Mouse (Mus musculus): Measurements from ENCODE around the gene Arr3. TPM values are rescaled to one million over a fixed set of nuclear protein-coding genes. Genes with fewer than 3 reads are reported as not detected.

Arr3 gene
- polyA plus RNA-seq, 1 experiment from 2014 or later: not detected

- ATAC-seq (replicated peaks; ENCODE audit: low FRiP score): peak; percentile 48
Observed at GRCm38 (mm10) chrX:100624242-100624641, 18.9 kb downstream of the Arr3 start.

DNA sequence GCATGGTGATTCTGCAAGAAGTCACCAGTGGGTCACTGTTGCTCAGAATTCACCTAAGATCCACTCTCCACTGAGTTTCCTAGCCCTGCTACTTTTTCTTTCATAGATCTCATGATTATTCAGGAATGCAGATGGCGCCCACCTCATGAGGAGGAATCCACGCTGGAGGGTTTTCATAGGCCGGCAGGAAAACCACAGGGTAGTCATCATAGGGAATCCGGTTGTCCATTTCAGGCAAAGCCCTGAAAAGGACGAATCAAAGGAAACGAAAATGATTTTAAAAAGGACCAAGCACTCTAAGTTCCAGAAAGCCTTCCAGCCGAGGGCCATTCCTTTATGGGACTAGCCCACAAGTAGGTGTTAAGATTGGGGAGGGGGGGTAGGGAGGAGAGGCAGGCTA lies 19.8 kb downstream of the Arr3 start:
- Histone ChIP-seq H3K27me3 (replicated peaks; ENCODE audit: control insufficient read depth, insufficient read depth, low read length) (peaks cover 2% of the 10 kb centered on the region; the same call in 1 of the 2 replicates), H3K9me3 (ENCODE audit: control insufficient read depth, low read length) (no peaks in the 10 kb centered on the region), H3K36me3 (ENCODE audit: control insufficient read depth, insufficient read depth, low read length) (no peaks in the 10 kb centered on the region), H3K27ac (ENCODE audit: low read depth, low read length) (no peak overlapping the region), H3K4me2 (peak overlapping the region; percentile 72), H3K4me3 (ENCODE audit: low read depth, low read length) (peak overlapping the region; percentile 80), H3K4me1 (replicated peaks; ENCODE audit: control insufficient read depth, insufficient read depth, low read length) (no peaks in the 10 kb centered on the region), H3K9ac (ENCODE audit: low read depth, low read length) (peak overlapping the region; percentile 58)
- ATAC-seq (replicated peaks; ENCODE audit: low FRiP score): no peak
- 27% methylated on average over 7 of the region's 7 CpGs for WGBS
- no peak for DNase-seq (ENCODE audit: low spot score)

More at GRCm38 (mm10) chrX:100624242-100624641, 18.9 kb downstream of the Arr3 start:
- Histone ChIP-seq H3K36me3 (ENCODE audit: control insufficient read depth, insufficient read depth, low read length) (no peaks in the 10 kb centered on the region), H3K4me1 (replicated peaks; ENCODE audit: control insufficient read depth, insufficient read depth, low read length) (no peaks in the 10 kb centered on the region), H3K4me2 (peak overlapping the region; percentile 72), H3K27ac (ENCODE audit: low read depth, low read length) (no peak overlapping the region), H3K27me3 (replicated peaks; ENCODE audit: control insufficient read depth, insufficient read depth, low read length) (peaks cover 2% of the 10 kb centered on the region; the same call in 1 of the 2 replicates), H3K9ac (ENCODE audit: low read depth, low read length) (no peak overlapping the region), H3K4me3 (ENCODE audit: low read depth, low read length) (no peak overlapping the region), H3K9me3 (ENCODE audit: control insufficient read depth, low read length) (no peaks in the 10 kb centered on the region)
- no peak for DNase-seq (ENCODE audit: low spot score)
- WGBS: 71% methylated on average over 4 of the region's 4 CpGs

GRCm38 (mm10) chrX:100625546-100625801 lies 20.2 kb downstream of the Arr3 start, which contains the start of gene Kif4:
Gene Kif4, plus strand, starts transcription at chrX:100625737.
- peak within 1 kb of the TSS; percentile 80 for H3K4me3 ChIP-seq (ENCODE audit: low read depth, low read length)
- DNase-seq (ENCODE audit: low spot score): no peak
- no peaks in the 10 kb centered on the region for H3K36me3 ChIP-seq (ENCODE audit: control insufficient read depth, insufficient read depth, low read length)
- H3K27ac ChIP-seq (ENCODE audit: low read depth, low read length): peak within 1 kb of the TSS; percentile 87
- H3K9me3 ChIP-seq (ENCODE audit: control insufficient read depth, low read length): no peaks in the 10 kb centered on the region
- no peak for ATAC-seq (replicated peaks; ENCODE audit: low FRiP score)
- peaks cover 2% of the 10 kb centered on the region; the same call in 1 of the 2 replicates for H3K27me3 ChIP-seq (replicated peaks; ENCODE audit: control insufficient read depth, insufficient read depth, low read length)
- H3K9ac ChIP-seq (ENCODE audit: low read depth, low read length): peak within 1 kb of the TSS; percentile 86
- peak within 1 kb of the TSS; percentile 72 for H3K4me2 ChIP-seq
- 15% methylated on average over 3 of the region's 3 CpGs for WGBS
- no peaks in the 10 kb centered on the region for H3K4me1 ChIP-seq (replicated peaks; ENCODE audit: control insufficient read depth, insufficient read depth, low read length)

- Histone ChIP-seq H3K4me2 (peak within 1 kb of the TSS; percentile 72), H3K27ac (ENCODE audit: low read depth, low read length) (peak within 1 kb of the TSS; percentile 87), H3K9ac (ENCODE audit: low read depth, low read length) (peak within 1 kb of the TSS; percentile 86), H3K27me3 (replicated peaks; ENCODE audit: control insufficient read depth, insufficient read depth, low read length) (peaks cover 2% of the 10 kb centered on the region; the same call in 1 of the 2 replicates), H3K9me3 (ENCODE audit: control insufficient read depth, low read length) (no peaks in the 10 kb centered on the region), H3K36me3 (ENCODE audit: control insufficient read depth, insufficient read depth, low read length) (no peaks in the 10 kb centered on the region), H3K4me1 (replicated peaks; ENCODE audit: control insufficient read depth, insufficient read depth, low read length) (no peaks in the 10 kb centered on the region), H3K4me3 (ENCODE audit: low read depth, low read length) (peak within 1 kb of the TSS; percentile 80)
- DNase-seq (ENCODE audit: low spot score): peak; percentile 77
- ATAC-seq (replicated peaks; ENCODE audit: low FRiP score): peak; percentile 96
- 21% methylated on average over 62 of the region's 62 CpGs for WGBS
Observed at GRCm38 (mm10) chrX:100625802-100626793, 20.8 kb downstream of the Arr3 start, which contains the start of gene Pdzd11. Gene Pdzd11, minus strand, starts transcription at chrX:100626568.

DNA sequence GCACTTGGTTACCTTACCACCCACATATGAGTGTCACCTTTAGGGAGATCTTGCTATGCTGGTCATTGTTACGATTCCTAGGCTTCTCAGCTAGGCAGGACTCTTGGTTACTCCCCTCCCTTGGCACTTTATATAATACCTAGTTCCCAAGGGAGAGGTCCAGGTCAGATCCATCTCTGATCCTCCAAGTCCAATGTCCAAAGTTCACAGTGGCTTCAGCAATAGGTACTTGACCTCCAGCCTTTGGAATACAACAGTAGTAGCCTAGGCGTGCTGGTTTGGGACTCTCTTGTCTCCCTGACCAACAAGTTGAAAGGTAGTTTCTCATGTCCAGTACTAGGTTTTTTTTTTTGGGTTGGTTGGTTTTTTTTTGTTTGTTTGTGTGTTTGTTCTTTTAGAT lies 23.8 kb downstream of the Arr3 start:
- Histone ChIP-seq H3K9me3 (ENCODE audit: control insufficient read depth, low read length) (no peaks in the 10 kb centered on the region), H3K27me3 (replicated peaks; ENCODE audit: control insufficient read depth, insufficient read depth, low read length) (peaks cover 2% of the 10 kb centered on the region; the same call in 1 of the 2 replicates), H3K4me1 (replicated peaks; ENCODE audit: control insufficient read depth, insufficient read depth, low read length) (no peaks in the 10 kb centered on the region), H3K27ac (ENCODE audit: low read depth, low read length) (no peak overlapping the region), H3K4me3 (ENCODE audit: low read depth, low read length) (no peak overlapping the region), H3K36me3 (ENCODE audit: control insufficient read depth, insufficient read depth, low read length) (no peaks in the 10 kb centered on the region; the same call in 1 of the 2 replicates), H3K4me2 (no peak overlapping the region), H3K9ac (ENCODE audit: low read depth, low read length) (no peak overlapping the region)
- 86% methylated on average over 2 of the region's 2 CpGs for WGBS
- DNase-seq (ENCODE audit: low spot score) (no peak), ATAC-seq (replicated peaks; ENCODE audit: low FRiP score) (no peak)

GRCm38 (mm10) chrX:100638477-100638876 lies 33.2 kb downstream of the Arr3 start:
- Histone ChIP-seq H3K27ac (ENCODE audit: low read depth, low read length) (no peak overlapping the region), H3K4me3 (ENCODE audit: low read depth, low read length) (no peak overlapping the region), H3K4me1 (replicated peaks; ENCODE audit: control insufficient read depth, insufficient read depth, low read length) (no peaks in the 10 kb centered on the region), H3K27me3 (replicated peaks; ENCODE audit: control insufficient read depth, insufficient read depth, low read length) (no peaks in the 10 kb centered on the region), H3K9me3 (ENCODE audit: control insufficient read depth, low read length) (no peaks in the 10 kb centered on the region), H3K36me3 (ENCODE audit: control insufficient read depth, insufficient read depth, low read length) (peaks cover 6% of the 10 kb centered on the region; the same call in 1 of the 2 replicates), H3K9ac (ENCODE audit: low read depth, low read length) (no peak overlapping the region), H3K4me2 (no peak overlapping the region)
- ATAC-seq (replicated peaks; ENCODE audit: low FRiP score): no peak
- DNase-seq (ENCODE audit: low spot score): no peak
- 72% methylated on average over 8 of the region's 8 CpGs for WGBS

DNA sequence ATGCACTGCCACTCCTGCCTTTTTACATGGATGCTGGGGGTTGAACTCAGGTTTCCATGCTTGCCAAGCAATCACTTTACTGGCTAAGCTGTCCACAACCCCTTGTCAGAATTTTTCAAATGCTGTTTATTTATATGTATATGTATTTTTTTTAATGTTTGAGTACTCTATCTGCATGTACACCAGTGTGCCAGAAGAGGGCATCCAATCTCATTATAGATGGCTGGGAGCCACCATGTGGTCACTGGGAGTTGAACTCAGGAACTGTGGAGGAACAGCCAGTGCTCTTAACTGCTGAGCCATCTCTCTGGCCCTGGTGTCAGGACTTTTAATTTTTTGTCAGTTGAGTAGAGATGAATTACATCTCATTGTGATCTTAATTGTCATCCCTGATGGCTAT lies 47.6 kb downstream of the Arr3 start:
- no peaks in the 10 kb centered on the region for H3K36me3 ChIP-seq (ENCODE audit: control insufficient read depth, insufficient read depth, low read length)
- no peaks in the 10 kb centered on the region for H3K27me3 ChIP-seq (replicated peaks; ENCODE audit: control insufficient read depth, insufficient read depth, low read length)
- H3K4me2 ChIP-seq: no peak overlapping the region
- H3K27ac ChIP-seq (ENCODE audit: low read depth, low read length): no peak overlapping the region
- ATAC-seq (replicated peaks; ENCODE audit: low FRiP score) (no peak), DNase-seq (ENCODE audit: low spot score) (no peak)
- H3K4me3 ChIP-seq (ENCODE audit: low read depth, low read length): no peak overlapping the region
- H3K9me3 ChIP-seq (ENCODE audit: control insufficient read depth, low read length): no peaks in the 10 kb centered on the region
- no peak overlapping the region for H3K9ac ChIP-seq (ENCODE audit: low read depth, low read length)
- H3K4me1 ChIP-seq (replicated peaks; ENCODE audit: control insufficient read depth, insufficient read depth, low read length): no peaks in the 10 kb centered on the region

DNA sequence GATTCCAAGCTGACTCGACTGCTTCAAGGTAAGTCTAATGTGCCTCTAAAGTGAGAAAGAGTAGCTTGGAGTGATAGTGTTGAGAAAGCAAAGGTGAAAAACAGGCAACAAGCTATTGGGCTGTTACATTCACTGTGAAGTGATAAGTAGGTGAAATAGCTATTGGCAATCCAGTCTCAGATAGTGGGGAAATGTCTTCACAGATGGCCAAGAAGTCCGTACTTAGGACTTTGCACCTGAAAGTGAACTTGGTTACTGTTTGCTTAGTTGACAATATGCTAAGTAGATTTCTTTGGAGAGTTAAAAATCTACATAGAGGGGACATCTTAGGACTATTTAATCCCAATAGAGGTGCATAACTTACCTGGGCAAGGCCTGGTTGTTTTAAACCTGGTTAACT lies 59.5 kb downstream of the Arr3 start:
- Histone ChIP-seq H3K4me1 (replicated peaks; ENCODE audit: control insufficient read depth, insufficient read depth, low read length) (no peaks in the 10 kb centered on the region), H3K4me2 (no peak overlapping the region), H3K9me3 (ENCODE audit: control insufficient read depth, low read length) (no peaks in the 10 kb centered on the region), H3K27me3 (replicated peaks; ENCODE audit: control insufficient read depth, insufficient read depth, low read length) (no peaks in the 10 kb centered on the region), H3K27ac (ENCODE audit: low read depth, low read length) (no peak overlapping the region), H3K9ac (ENCODE audit: low read depth, low read length) (no peak overlapping the region), H3K36me3 (ENCODE audit: control insufficient read depth, insufficient read depth, low read length) (no peaks in the 10 kb centered on the region), H3K4me3 (ENCODE audit: low read depth, low read length) (no peak overlapping the region)
- DNase-seq (ENCODE audit: low spot score): no peak
- ATAC-seq (replicated peaks; ENCODE audit: low FRiP score): no peak
- WGBS: 89% methylated on average over 2 of the region's 2 CpGs

All from liver, embryonic 11.5 days (tissue).